Mouse (Mus musculus) neural tube, postnatal 0 days (tissue): Measurements from ENCODE around the gene Klhdc7b. TPM values are rescaled to one million over a fixed set of nuclear protein-coding genes. Genes with fewer than 3 reads are reported as not detected.

Experiments
- polyA plus RNA-seq: library from polyadenylated mRNA; unstranded; fragments of >200 nt; fragmentation: Nextera tagmentation; extraction: Ambion mirVana; gene quantifications from 2 replicates; pipeline ENCODE4 v1.2.1, GENCODE M21; 2015

Klhdc7b gene
- polyA plus RNA-seq = 0.06 TPM in 1 of 2 replicates, not detected in the other

GRCm38 (mm10) chr15:89384617-89385016 is at the start of gene Klhdc7b:
Klhdc7b (plus strand) TSS chr15:89384917.

GRCm38 (mm10) chr15:89355241-89356187 is 29.2 kb upstream of the Klhdc7b start, which contains the start of the genes Lmf2 and Ncaph2:
Lmf2 (minus strand) TSS chr15:89355659.
Ncaph2 (plus strand) TSS chr15:89355719.

GRCm38 (mm10) chr15:89373762-89374248 is 10.9 kb upstream of the Klhdc7b start, which contains the start of gene Sco2:
Sco2 (minus strand) TSS chr15:89373846.

GRCm38 (mm10) chr15:89376957-89377356 is 7.8 kb upstream of the Klhdc7b start, which contains the start of gene Tymp:
Tymp (minus strand) TSS chr15:89377039.

GRCm38 (mm10) chr15:89378831-89379401 is 5.8 kb upstream of the Klhdc7b start, which contains the start of gene Odf3b:
Odf3b (minus strand) TSS chr15:89379282.

GRCm38 (mm10) chr15:89410118-89410517 is 25.4 kb downstream of the Klhdc7b start, which contains the start of gene Syce3:
Syce3 (minus strand) TSS chr15:89410503.

GRCm38 (mm10) chr15:89425711-89426121 is 41.0 kb downstream of the Klhdc7b start, which contains the start of gene Cpt1b:
Cpt1b (minus strand) TSS chr15:89425863.

GRCm38 (mm10) chr15:89429352-89430221 is 44.9 kb downstream of the Klhdc7b start, which contains the start of the genes C730034F03Rik, Gm44502 and Chkb:
C730034F03Rik (plus strand) TSS chr15:89429589.
Gm44502 (minus strand) TSS chr15:89429696.
Chkb (minus strand) TSS chr15:89429908.

Other genes with a start within 250 kb of the Klhdc7b start
- 4.0 and 5.5 TPM in 2 replicates for gene Mapk12, start 244.2 kb upstream of the Klhdc7b start, polyA plus RNA-seq
- 12.0 and 15.0 TPM in 2 replicates for gene Mapk11, start 235.3 kb upstream of the Klhdc7b start, polyA plus RNA-seq
- 40.8 and 51.5 TPM in 2 replicates for gene Plxnb2, start 204.1 kb upstream of the Klhdc7b start, polyA plus RNA-seq
- 58.4 and 74.1 TPM in 2 replicates for gene Dennd6b, start 188.4 kb upstream of the Klhdc7b start, polyA plus RNA-seq
- 65.8 and 68.3 TPM in 2 replicates for gene Ppp6r2, start 173.4 kb upstream of the Klhdc7b start, polyA plus RNA-seq
- 74.8 and 96.2 TPM in 2 replicates for gene Sbf1, start 69.6 kb upstream of the Klhdc7b start, polyA plus RNA-seq
- not detected in 2 replicates for gene Adm2, start 62.2 kb upstream of the Klhdc7b start, polyA plus RNA-seq
- not detected in 2 replicates for gene Miox, start 50.5 kb upstream of the Klhdc7b start, polyA plus RNA-seq
- gene Lmf2, start 29.3 kb upstream of the Klhdc7b start, polyA plus RNA-seq = 28.3 and 29.6 TPM in 2 replicates
- gene Ncaph2, start 29.2 kb upstream of the Klhdc7b start, polyA plus RNA-seq = 76.3 and 87.7 TPM in 2 replicates
- 22.7 and 27.6 TPM in 2 replicates for gene Sco2, start 11.1 kb upstream of the Klhdc7b start, polyA plus RNA-seq
- 1.7 and 3.0 TPM in 2 replicates for gene Tymp, start 7.9 kb upstream of the Klhdc7b start, polyA plus RNA-seq
- 9.3 and 9.6 TPM in 2 replicates for gene Odf3b, start 5.6 kb upstream of the Klhdc7b start, polyA plus RNA-seq
- not detected in 2 replicates for gene Syce3, start 25.6 kb downstream of the Klhdc7b start, polyA plus RNA-seq
- gene Cpt1b, start 40.9 kb downstream of the Klhdc7b start, polyA plus RNA-seq = 1.5 and 1.7 TPM in 2 replicates
- gene C730034F03Rik, start 44.7 kb downstream of the Klhdc7b start, polyA plus RNA-seq = 4.9 and 6.1 TPM in 2 replicates
- gene Gm44502, start 44.8 kb downstream of the Klhdc7b start, polyA plus RNA-seq = not detected in 2 replicates
- gene Chkb, start 45.0 kb downstream of the Klhdc7b start, polyA plus RNA-seq = 86.6 and 91.5 TPM in 2 replicates
- 67.5 and 73.2 TPM in 2 replicates for gene Mapk8ip2, start 69.0 kb downstream of the Klhdc7b start, polyA plus RNA-seq
- gene Arsa, start 92.5 kb downstream of the Klhdc7b start, polyA plus RNA-seq = 26.3 and 32.1 TPM in 2 replicates
- 8.5 and 10.7 TPM in 2 replicates for gene Shank3, start 114.7 kb downstream of the Klhdc7b start, polyA plus RNA-seq
- 1.1 and 1.9 TPM in 2 replicates for gene Acr, start 183.4 kb downstream of the Klhdc7b start, polyA plus RNA-seq
- 69.5 and 76.9 TPM in 2 replicates for gene Rabl2, start 207.0 kb downstream of the Klhdc7b start, polyA plus RNA-seq